Mouse (Mus musculus): ENCODE results near the gene Zswim2.
"Not testable (repeated sequence)": the region's sequence is repeated elsewhere in the genome, so short reads cannot be mapped to it uniquely, and the experiment has no call there.

Gene Zswim2

DNA sequence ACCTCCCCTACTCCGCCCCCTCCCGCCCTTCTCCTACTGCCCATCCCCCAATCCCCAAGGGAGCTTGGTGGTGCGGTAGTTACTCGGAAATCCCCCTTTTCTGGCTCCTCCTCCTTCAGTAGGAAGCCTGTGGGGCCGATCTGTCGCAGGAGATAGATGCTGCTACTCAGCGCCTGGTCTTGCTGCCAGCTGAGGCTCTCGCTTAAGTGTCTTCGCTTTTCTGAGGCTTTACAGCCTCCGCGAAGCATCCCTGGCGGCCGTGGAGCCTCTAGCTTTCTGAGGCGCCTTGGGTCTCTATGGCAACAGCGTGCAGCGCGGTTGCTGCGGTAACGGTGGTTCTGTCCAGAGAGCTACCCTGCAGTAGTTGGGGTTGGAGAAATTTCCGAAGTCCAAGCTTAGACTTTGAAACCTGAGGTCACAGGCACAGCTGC lies at the start of gene Zswim2:
Gene Zswim2 (minus strand): TSS at position 298 of the 431 bp plus-strand sequence.
- DNase-seq (ENCODE audit: low spot score in 2 of 2), result peak; percentile 15 to 55

DNA sequence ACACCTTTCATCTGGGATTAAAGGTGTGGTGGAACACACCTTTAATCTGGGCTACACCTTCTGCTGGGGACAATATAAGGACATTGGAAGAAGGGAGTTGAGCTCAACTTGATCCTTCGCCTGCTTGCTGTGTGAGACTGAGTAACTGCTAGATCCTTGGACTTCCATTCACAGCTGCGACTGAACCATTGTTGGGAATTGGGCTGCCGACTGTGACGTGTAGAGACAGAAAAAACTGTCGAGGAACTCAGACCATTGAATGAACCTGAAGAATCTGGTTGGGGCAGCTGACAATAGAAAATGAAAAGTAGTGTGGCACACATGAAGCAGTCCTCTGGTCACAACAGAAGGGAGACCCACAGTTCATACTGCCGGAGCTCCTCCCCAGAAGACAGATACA lies 49.2 kb upstream of the Zswim2 start, which contains the start of gene Gm13691:
Gene Gm13691 (plus strand): TSS at position 301 of the 400 bp plus-strand sequence.
- DNase-seq (ENCODE audit: low spot score in 2 of 2), result not testable (repeated sequence)

DNA sequence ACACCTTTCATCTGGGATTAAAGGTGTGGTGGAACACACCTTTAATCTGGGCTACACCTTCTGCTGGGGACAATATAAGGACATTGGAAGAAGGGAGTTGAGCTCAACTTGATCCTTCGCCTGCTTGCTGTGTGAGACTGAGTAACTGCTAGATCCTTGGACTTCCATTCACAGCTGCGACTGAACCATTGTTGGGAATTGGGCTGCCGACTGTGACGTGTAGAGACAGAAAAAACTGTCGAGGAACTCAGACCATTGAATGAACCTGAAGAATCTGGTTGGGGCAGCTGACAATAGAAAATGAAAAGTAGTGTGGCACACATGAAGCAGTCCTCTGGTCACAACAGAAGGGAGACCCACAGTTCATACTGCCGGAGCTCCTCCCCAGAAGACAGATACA lies 43.4 kb upstream of the Zswim2 start, which contains the start of gene Gm13697:
Gene Gm13697 (plus strand): TSS at position 301 of the 400 bp plus-strand sequence.
- DNase-seq (ENCODE audit: low spot score in 2 of 2), result not testable (repeated sequence)

DNA sequence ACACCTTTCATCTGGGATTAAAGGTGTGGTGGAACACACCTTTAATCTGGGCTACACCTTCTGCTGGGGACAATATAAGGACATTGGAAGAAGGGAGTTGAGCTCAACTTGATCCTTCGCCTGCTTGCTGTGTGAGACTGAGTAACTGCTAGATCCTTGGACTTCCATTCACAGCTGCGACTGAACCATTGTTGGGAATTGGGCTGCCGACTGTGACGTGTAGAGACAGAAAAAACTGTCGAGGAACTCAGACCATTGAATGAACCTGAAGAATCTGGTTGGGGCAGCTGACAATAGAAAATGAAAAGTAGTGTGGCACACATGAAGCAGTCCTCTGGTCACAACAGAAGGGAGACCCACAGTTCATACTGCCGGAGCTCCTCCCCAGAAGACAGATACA lies 37.6 kb upstream of the Zswim2 start, which contains the start of gene Gm13694:
Gene Gm13694 (plus strand): TSS at position 301 of the 400 bp plus-strand sequence.
- not testable (repeated sequence) for DNase-seq (ENCODE audit: low spot score in 2 of 2)

DNA sequence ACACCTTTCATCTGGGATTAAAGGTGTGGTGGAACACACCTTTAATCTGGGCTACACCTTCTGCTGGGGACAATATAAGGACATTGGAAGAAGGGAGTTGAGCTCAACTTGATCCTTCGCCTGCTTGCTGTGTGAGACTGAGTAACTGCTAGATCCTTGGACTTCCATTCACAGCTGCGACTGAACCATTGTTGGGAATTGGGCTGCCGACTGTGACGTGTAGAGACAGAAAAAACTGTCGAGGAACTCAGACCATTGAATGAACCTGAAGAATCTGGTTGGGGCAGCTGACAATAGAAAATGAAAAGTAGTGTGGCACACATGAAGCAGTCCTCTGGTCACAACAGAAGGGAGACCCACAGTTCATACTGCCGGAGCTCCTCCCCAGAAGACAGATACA lies 31.8 kb upstream of the Zswim2 start, which contains the start of gene Gm13696:
Gene Gm13696 (plus strand): TSS at position 301 of the 400 bp plus-strand sequence.
- DNase-seq (ENCODE audit: low spot score in 2 of 2), result not testable (repeated sequence)

DNA sequence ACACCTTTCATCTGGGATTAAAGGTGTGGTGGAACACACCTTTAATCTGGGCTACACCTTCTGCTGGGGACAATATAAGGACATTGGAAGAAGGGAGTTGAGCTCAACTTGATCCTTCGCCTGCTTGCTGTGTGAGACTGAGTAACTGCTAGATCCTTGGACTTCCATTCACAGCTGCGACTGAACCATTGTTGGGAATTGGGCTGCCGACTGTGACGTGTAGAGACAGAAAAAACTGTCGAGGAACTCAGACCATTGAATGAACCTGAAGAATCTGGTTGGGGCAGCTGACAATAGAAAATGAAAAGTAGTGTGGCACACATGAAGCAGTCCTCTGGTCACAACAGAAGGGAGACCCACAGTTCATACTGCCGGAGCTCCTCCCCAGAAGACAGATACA lies 26.0 kb upstream of the Zswim2 start, which contains the start of gene Gm13695:
Gene Gm13695 (plus strand): TSS at position 301 of the 400 bp plus-strand sequence.
- not testable (repeated sequence) for DNase-seq (ENCODE audit: low spot score in 2 of 2)

DNA sequence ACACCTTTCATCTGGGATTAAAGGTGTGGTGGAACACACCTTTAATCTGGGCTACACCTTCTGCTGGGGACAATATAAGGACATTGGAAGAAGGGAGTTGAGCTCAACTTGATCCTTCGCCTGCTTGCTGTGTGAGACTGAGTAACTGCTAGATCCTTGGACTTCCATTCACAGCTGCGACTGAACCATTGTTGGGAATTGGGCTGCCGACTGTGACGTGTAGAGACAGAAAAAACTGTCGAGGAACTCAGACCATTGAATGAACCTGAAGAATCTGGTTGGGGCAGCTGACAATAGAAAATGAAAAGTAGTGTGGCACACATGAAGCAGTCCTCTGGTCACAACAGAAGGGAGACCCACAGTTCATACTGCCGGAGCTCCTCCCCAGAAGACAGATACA lies 20.2 kb upstream of the Zswim2 start, which contains the start of gene Gm13693:
Gene Gm13693 (plus strand): TSS at position 301 of the 400 bp plus-strand sequence.
- DNase-seq (ENCODE audit: low spot score in 2 of 2), result not testable (repeated sequence)

DNA sequence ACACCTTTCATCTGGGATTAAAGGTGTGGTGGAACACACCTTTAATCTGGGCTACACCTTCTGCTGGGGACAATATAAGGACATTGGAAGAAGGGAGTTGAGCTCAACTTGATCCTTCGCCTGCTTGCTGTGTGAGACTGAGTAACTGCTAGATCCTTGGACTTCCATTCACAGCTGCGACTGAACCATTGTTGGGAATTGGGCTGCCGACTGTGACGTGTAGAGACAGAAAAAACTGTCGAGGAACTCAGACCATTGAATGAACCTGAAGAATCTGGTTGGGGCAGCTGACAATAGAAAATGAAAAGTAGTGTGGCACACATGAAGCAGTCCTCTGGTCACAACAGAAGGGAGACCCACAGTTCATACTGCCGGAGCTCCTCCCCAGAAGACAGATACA lies 14.4 kb upstream of the Zswim2 start, which contains the start of gene Gm13698:
Gene Gm13698 (plus strand): TSS at position 301 of the 400 bp plus-strand sequence.
- not testable (repeated sequence) for DNase-seq (ENCODE audit: low spot score in 2 of 2)

DNA sequence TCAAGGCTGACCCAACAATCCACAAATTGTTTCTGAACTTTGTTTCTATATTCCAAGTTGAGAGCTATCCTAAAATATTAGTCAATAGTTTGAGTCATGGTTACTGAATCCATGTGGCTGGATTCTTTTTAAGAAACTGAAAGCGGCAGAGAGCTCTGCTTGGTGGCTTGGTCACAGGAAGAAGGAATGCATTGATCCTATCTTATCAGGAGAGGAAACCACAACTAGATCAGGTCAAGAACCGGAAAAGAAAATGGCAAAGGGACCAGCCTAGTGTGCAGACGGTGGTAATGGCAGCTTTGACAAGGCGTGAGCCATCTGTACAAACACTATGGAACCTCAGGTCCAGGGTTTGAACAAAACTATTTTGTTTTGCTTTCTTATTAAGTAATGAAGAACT lies 764 bp upstream of the Zswim2 start:
- peak in 1 of 2 experiments; percentile 30 for DNase-seq (ENCODE audit: low spot score in 2 of 2)

DNA sequence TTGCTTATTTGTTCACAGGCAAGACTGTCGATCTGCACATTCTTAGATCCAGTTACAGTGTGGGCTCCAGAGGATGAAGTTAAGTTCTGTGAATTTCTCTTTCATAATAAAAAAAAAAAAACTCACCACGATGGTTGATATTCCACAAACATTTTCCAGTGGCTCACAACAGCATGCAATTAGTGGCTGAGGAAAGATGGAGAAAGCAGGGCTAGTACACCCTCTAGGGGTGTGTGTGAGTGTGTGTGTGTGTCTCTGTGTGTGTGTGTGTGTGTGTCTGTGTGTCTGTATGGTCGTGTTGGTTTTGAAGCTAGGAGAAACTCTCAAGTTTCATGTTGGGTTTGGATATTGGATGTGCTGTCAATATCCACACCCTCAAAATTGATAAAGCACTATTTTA lies 350 bp upstream of the Zswim2 start:
- no peak for DNase-seq (ENCODE audit: low spot score in 2 of 2)

DNA sequence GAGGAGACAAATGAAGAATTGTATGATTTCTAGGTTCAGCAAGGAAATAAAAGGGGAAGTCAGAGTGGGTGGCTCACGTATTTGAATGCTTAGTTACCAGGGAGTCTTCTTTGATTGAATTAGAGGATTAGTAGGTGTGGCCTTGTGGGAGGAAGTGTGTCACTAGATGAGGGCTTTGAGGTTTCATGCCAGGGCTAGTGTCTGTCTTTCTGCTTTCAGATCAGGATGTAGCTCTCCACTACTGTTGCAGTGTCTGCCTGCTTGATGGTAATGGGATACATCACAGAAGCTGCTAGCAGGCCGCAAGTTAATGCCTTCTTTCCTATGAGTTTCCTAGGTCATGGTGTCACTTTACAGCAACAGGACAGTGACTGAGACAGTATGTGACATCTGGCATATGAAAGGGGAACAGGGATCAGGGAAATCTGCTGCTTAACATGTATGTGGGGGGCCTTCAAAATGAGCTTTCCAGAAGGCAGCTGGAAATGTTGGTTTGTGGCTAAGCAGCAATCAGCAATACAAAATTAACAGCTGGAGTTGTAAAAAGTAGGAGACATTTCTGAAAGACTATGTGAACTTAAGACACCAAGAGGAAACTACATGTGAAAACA lies 11.4 kb downstream of the Zswim2 start:
- no peak for DNase-seq (ENCODE audit: low spot score in 2 of 2)

DNA sequence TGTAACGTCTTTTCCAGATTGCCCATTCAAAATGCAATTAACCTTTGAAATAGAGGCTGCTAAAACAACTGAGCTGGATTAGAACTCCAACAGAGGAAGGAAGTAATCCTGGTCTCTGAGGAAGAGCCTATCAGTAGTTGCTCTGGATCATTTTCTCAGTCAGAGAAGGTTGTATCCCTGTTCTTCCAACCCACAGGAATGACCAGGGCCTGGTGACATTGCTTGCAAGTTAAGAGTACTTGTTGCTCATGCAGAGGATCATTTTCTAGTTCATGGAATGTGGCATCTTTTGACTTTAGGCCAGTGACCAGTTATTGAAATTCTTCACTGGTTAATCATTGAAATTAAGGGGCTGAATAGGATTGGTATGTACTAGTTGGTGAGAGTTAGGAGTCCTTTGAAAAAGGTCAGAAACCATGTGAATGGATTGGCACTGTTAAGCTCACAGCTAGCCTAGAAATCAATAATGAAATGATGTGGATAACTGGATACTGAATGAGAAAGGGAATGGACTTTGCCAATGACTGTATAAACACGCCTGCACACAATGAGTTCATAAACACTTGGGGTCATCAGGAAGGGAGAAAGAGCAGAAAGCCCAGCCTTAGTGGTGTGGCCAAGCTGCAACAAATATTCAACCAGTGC lies 39.0 kb downstream of the Zswim2 start:
- DNase-seq (ENCODE audit: low spot score in 2 of 2), result no peak

DNA sequence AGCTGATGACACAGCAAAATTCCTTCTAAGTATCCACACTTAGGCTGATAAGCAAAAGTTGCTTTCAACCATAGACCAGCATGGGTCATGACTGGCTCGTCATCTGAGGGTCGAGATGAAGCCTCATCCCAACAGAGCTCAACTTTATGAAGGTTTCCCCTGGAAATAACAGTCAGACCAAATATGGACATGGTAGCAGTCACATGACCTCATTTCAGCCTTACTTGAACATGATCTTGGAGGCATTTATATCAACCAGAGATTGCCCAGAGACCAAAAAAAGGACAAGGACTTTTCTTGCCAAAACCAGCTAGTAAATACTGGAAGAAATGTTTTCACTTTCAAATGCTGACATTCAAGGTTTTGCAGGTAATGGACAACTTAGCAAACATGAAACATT lies 47.3 kb downstream of the Zswim2 start:
- DNase-seq (ENCODE audit: low spot score in 2 of 2), result no peak

DNA sequence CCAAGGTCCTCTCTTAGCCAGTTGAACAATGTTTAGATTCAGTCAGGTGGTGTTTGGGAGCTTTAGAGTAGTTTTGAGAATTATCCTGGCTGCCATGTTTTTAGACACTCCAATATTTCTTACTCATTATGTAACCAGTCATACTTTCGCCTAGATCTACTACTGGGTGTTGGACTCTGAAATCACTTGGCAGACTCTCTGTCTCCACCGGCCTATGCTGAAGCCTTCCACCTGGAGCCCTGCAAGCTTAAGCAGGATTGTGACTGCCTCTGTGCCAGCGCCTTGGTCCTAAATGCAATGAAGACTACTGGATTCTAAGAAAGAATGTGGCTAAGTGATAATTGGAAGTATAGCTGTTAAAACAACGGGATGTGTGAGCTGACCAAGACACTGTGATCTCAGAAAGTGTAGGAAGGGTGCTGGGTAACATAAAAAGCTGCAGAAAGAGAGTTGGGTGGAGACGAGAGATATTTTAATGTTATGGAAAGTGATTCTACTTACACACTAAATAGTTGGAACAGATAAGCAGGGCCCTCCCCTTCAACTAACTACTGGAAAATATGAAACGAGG lies 57.1 kb downstream of the Zswim2 start:
- no peak for DNase-seq (ENCODE audit: low spot score in 2 of 2)

Data from spleen, postnatal 4 days (tissue).